Mouse (Mus musculus): ENCODE results near the gene Unc13d.
"Not testable (repeated sequence)": the region's sequence is repeated elsewhere in the genome, so short reads cannot be mapped to it uniquely, and the experiment has no call there.

Unc13d gene

GRCm38 (mm10) chr11:116100385-116100784 is 22.6 kb upstream of the Unc13d start:
- no peak for DNase-seq

- no peak for DNase-seq
Observed at GRCm38 (mm10) chr11:116099462-116099861, 21.7 kb upstream of the Unc13d start.

DNA sequence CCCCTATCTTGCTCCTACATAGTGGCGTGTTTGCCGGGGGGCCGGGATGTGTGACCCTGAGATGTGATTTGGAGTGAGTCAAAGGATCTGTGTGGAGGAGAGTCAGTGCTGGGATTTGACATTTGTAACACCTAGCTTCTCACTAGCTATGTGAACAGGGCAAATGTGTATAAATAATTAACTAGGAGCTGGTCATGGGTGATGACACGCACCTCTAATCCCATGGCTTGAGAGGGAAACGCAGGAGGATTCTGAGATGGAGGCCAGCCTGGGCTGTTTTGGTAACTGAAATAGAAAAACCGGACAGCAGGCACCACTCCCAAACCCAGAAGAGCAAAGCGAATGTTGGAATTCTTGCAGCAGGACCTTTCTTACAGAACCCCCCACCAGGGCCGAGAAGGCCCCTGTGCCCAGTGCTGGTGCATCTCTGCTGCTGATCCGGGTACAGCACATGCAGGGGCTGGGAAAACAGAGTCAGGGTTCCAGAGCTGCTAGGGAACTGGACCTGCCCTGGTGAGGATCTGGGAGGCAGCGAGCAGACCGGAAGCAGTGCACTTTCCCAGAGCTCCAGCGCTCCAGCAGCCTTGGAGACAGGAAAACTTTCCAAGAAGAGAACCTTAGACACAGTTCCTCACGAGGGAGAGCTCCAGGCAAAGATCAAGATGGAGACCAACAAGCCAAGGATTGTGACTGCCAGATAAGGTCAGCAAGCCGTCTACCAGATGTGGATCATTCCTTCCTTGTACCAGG is 21.1 kb upstream of the Unc13d start:
- DNase-seq = no peak

- DNase-seq = peak in 1 of 2 experiments; percentile 52
Observed at GRCm38 (mm10) chr11:116096213-116097108, 18.7 kb upstream of the Unc13d start.

- no peak for DNase-seq
Observed at GRCm38 (mm10) chr11:116095573-116095972, 17.8 kb upstream of the Unc13d start.

DNA sequence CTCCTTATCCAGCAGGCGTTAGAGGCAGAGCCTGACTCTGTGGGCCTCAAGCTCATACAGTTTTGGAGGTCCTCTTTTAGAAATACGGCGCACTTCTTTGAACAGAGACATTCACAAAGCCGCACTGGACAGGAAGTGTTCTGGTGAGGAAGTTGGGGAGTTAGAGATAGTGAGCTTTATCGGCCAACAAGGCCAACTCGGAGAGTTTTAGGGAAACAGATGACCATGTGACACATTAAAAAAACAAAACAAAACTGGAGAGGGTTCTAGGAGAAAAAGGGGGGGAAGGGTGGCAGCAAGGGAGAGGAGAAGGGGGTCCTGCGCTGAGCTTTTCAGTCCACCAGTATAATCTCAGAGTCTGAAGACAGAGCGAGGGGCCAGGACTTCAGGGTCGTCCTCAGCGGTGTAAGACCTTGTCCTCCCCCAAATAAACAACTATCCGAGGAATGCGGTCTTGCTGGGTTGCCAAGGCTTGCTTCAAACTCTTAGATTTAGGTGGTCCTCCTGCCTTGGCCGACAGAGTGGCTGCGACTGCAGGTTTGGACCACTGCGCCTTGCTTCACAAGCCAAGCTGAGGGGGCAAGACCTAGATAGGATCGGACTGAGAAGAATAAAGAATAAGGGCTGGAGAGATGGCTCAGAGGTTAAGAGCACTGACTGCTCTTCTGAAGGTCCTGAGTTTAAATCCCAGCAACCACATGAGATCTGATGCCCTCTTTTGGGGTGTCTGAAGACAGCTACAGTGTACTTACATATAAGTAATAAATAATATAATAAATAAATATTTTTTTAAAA is 16.2 kb upstream of the Unc13d start:
- DNase-seq = no peak

GRCm38 (mm10) chr11:116092959-116093358 is 15.2 kb upstream of the Unc13d start:
- DNase-seq = not testable (repeated sequence)

- no peak for DNase-seq
Observed at GRCm38 (mm10) chr11:116091591-116091990, 13.8 kb upstream of the Unc13d start.

- no peak for DNase-seq
Observed at GRCm38 (mm10) chr11:116089545-116089944, 11.8 kb upstream of the Unc13d start.

GRCm38 (mm10) chr11:116088741-116089394 is 11.1 kb upstream of the Unc13d start:
- DNase-seq = no peak

GRCm38 (mm10) chr11:116088188-116088587 is 10.4 kb upstream of the Unc13d start:
- no peak for DNase-seq

GRCm38 (mm10) chr11:116087194-116088130 is 9.7 kb upstream of the Unc13d start:
- DNase-seq = peak; percentile 95 to 96

GRCm38 (mm10) chr11:116086258-116087193 is 8.8 kb upstream of the Unc13d start, which contains the start of gene Wbp2:
Gene Wbp2 (minus strand): TSS chr11:116086995.
- peak; percentile 97 to 98 for DNase-seq

DNA sequence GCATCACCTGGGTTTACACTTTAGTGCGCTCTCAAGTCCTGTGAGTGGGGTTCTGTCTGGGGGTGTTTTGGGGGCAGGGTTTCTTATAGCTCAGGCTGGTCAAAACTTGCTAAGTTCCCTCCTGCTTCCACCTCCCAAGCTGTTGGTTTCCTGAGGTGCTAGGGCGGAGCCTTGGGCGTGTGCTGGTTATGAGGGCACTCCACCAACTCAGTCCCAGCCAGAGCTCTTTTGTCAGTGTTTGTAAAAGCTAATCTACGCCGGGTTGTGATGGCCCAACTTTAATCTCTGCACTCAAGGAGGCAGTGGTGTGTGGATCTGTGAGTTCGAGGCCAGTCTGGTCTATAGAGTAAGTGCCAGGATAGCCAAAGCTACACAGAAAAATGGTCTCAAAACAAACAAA is 6.4 kb upstream of the Unc13d start:
- no peak for DNase-seq

DNA sequence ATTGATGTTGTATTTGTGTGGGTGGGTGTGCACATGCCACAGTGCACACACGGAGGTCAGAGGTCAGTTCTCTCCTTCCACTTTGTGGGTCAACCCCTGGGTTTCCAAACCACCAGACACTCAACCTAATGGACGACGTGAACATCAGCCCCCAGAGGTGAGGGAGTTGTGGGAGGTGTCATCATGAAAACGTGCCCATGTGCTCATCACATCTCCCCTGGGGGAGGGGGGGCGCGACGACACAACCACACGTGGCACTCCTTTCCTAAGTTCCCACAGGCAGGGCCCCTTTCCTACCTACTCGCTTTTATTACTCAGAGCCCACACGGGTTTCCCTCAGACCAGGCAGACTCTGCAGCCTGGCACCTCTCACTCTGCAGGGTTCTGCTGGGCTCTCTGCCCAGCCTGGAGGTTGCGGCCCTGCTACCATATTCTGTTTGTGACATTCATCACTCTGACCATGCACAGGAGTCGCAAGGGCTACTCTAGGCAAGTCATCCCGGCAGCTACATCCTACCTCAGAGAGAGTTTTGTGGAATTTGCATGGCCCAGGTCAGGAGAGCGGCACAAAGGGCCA is 5.4 kb upstream of the Unc13d start:
- no peak for DNase-seq

DNA sequence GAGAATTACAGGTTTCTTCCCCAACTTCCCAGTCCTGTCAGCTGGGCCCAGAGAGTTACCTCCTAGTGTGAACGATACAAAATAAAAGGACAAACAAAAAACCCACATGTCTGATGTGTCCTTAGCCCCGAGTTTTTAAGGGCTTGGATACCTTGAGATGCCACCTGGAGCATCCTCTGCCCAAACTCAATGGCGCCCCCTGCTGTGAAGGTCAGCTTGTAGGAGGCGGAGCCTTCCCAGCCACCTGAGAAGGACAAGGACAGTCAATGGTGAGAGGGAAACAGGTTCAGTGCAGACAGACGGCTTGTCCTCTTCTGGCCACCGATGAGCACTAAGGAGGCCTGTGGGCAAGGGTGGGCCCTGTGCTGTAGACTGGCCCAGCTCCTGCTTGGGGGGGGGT is 3.3 kb upstream of the Unc13d start:
- peak; percentile 71 to 77 for DNase-seq

DNA sequence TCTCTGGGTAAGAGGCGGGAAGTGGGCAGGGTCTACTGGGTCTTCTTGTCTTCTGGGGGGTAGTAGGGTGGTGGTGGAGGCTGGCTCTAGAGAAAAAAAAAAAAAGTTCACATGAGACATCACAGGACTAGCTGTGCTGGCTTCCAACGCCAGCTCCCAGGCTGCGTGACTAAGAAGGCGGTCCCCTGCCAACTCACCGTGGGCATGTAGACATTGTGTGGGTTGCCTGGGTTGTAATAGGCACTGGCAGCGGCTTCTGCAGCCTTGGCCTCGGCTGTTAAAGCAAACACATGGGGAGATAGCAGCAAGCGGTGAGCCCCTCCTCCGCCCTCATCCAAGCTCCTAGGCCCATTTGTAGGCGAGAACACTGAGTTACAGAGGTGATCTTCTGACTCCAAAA is 1.8 kb upstream of the Unc13d start:
- DNase-seq = peak in 1 of 2 experiments; percentile 33

- DNase-seq = peak in 1 of 2 experiments; percentile 32
Observed at GRCm38 (mm10) chr11:116078676-116079320, 1.0 kb upstream of the Unc13d start.

GRCm38 (mm10) chr11:116078221-116078620 is 460 bp upstream of the Unc13d start:
- peak; percentile 82 to 87 for DNase-seq
